Mouse (Mus musculus) ES-E14 (cell line): Measurements from ENCODE around the gene Alk.

Experiments used
- CHD2 ChIP-seq: IDR thresholded peaks from 2 replicates; pipeline ENCODE4 v1.6.1; 2014; ENCODE audit warnings: mild to moderate bottlenecking, low read depth, low read length, inconsistent platforms
- HCFC1 ChIP-seq: IDR thresholded peaks from 2 replicates; pipeline ENCODE4 v1.6.1; 2012; ENCODE audit warnings: low read length, inconsistent platforms, borderline replicate concordance; ENCODE audit not compliant: insufficient read depth
- MAFK ChIP-seq: IDR thresholded peaks from 2 replicates; pipeline ENCODE4 v1.6.1; 2014; ENCODE audit warnings: mild to moderate bottlenecking, low read depth, low read length, inconsistent platforms; ENCODE audit not compliant: insufficient read depth

DNA sequence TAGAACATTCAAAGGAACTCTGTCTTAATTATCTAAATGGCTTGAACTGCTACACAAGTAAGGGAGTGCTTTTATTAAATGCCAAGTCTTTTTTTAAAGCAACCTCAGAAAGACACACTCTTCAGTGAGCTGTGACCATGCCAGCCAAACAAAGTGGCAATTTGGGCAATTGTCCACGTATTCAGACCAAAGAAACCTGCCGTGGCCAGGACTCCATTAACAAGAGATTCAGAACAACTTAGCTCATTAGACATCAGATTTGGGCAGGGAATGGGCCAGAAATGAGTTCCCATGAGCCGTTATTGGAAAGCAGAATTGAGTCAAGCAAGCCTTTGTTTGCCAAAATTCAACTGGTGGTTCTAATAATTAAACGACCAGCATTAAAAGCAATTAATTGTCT lies 118.8 kb downstream of the Alk start:
- TF ChIP-seq MAFK, result no peak
- no peak for TF ChIP-seq HCFC1
- TF ChIP-seq CHD2, result no peak
